Mouse (Mus musculus): ENCODE measurements around the gene Cd300e. TPM values are rescaled to one million over a fixed set of nuclear protein-coding genes. Genes with fewer than 3 reads are reported as not detected.

Cd300e gene
- 0.19 and 0.24 TPM in 2 replicates for polyA plus RNA-seq (2012; rRNA removed)

GRCm38 (mm10) chr11:115062077-115062476, at the start of gene Cd300e:
Gene Cd300e, minus strand, starts transcription at chr11:115062177.
- DNase-seq (ENCODE audit: low read depth): no peak

GRCm38 (mm10) chr11:115110271-115110670, 48.3 kb upstream of the Cd300e start:
- DNase-seq (ENCODE audit: low read depth): no peak

GRCm38 (mm10) chr11:115108176-115108575, 46.2 kb upstream of the Cd300e start:
- no peak for DNase-seq (ENCODE audit: low read depth)

GRCm38 (mm10) chr11:115107403-115107916, 45.5 kb upstream of the Cd300e start:
- DNase-seq (ENCODE audit: low read depth): no peak

- no peak for DNase-seq (ENCODE audit: low read depth)
Measured at GRCm38 (mm10) chr11:115106638-115107037, 44.7 kb upstream of the Cd300e start.

- no peak for DNase-seq (ENCODE audit: low read depth)
Measured at GRCm38 (mm10) chr11:115104769-115105563, 43.0 kb upstream of the Cd300e start.

- DNase-seq (ENCODE audit: low read depth): no peak
Measured at GRCm38 (mm10) chr11:115103470-115104413, 41.8 kb upstream of the Cd300e start.

- DNase-seq (ENCODE audit: low read depth): no peak
Measured at GRCm38 (mm10) chr11:115102116-115102515, 40.1 kb upstream of the Cd300e start.

- no peak for DNase-seq (ENCODE audit: low read depth)
Measured at GRCm38 (mm10) chr11:115101615-115102051, 39.7 kb upstream of the Cd300e start.

GRCm38 (mm10) chr11:115100741-115101140, 38.8 kb upstream of the Cd300e start:
- DNase-seq (ENCODE audit: low read depth): no peak

GRCm38 (mm10) chr11:115100032-115100621, 38.1 kb upstream of the Cd300e start:
- no peak for DNase-seq (ENCODE audit: low read depth)

GRCm38 (mm10) chr11:115099241-115099840, 37.4 kb upstream of the Cd300e start:
- no peak for DNase-seq (ENCODE audit: low read depth)

- DNase-seq (ENCODE audit: low read depth): no peak
Measured at GRCm38 (mm10) chr11:115098203-115098932, 36.4 kb upstream of the Cd300e start.

GRCm38 (mm10) chr11:115092140-115092539, 30.2 kb upstream of the Cd300e start:
- DNase-seq (ENCODE audit: low read depth): no peak

GRCm38 (mm10) chr11:115091362-115091901, 29.5 kb upstream of the Cd300e start, which contains the start of gene Rab37:
Gene Rab37, plus strand, starts transcription at chr11:115091431.
- no peak for DNase-seq (ENCODE audit: low read depth)

GRCm38 (mm10) chr11:115089853-115090252, 27.9 kb upstream of the Cd300e start:
- DNase-seq (ENCODE audit: low read depth): no peak

GRCm38 (mm10) chr11:115086213-115086612, 24.2 kb upstream of the Cd300e start:
- no peak for DNase-seq (ENCODE audit: low read depth)

GRCm38 (mm10) chr11:115085064-115085463, 23.1 kb upstream of the Cd300e start:
- DNase-seq (ENCODE audit: low read depth): no peak

GRCm38 (mm10) chr11:115084595-115084994, 22.6 kb upstream of the Cd300e start:
- no peak for DNase-seq (ENCODE audit: low read depth)
